Mouse (Mus musculus) cortical plate, adult 2 months (tissue): ENCODE results near the gene Bbs7.

Source experiments
- CTCF ChIP-seq: fragments of 200-500 bp; IDR thresholded peaks from 2 replicates; pipeline ENCODE4 v1.5.1; 2011; ENCODE audit warnings: mild to moderate bottlenecking, control low read depth, low read length; ENCODE audit not compliant: insufficient read depth; ENCODE audit errors: extremely low read depth
- POLR2A ChIP-seq: fragments of 200-500 bp; IDR thresholded peaks from 2 replicates; pipeline ENCODE4 v1.6.1; 2011; ENCODE audit warnings: mild to moderate bottlenecking, low read length, control low read depth; ENCODE audit not compliant: insufficient read depth; ENCODE audit errors: extremely low read depth

GRCm38 (mm10) chr3:36533201-36533672, 80.0 kb downstream of the Bbs7 start:
- TF ChIP-seq POLR2A (no peak), CTCF (no peak)
